Mouse (Mus musculus) stomach, embryonic 16.5 days (tissue): ENCODE results near the gene Akr1d1. TPM values are rescaled to one million over a fixed set of nuclear protein-coding genes. Genes with fewer than 3 reads are reported as not detected.

Source experiments
- ATAC-seq: fragments of 200-750 bp; cut with Nextera tagmentation; 2 replicates; pipeline ENCODE4 v1.8.0; 2017; ENCODE audit warnings: moderate number of reproducible peaks, moderate TSS enrichment; ENCODE audit not compliant: insufficient read depth, low FRiP score
- H3K27ac ChIP-seq: fragments of 300-500 bp; sonication (generic); 2 replicates; pipeline ENCODE4 v1.5.1; 2014; ENCODE audit warnings: low read length
- H3K27me3 ChIP-seq: fragments of 300-500 bp; sonication (generic); 2 replicates; pipeline ENCODE4 v1.6.1; 2014; ENCODE audit warnings: low read length, control low read depth, mixed read lengths; ENCODE audit not compliant: control insufficient read depth, insufficient read depth
- H3K36me3 ChIP-seq: fragments of 300-500 bp; sonication (generic); 2 replicates; pipeline ENCODE4 v1.6.1; 2014; ENCODE audit warnings: low read length; ENCODE audit not compliant: control insufficient read depth, insufficient read depth
- H3K4me1 ChIP-seq: fragments of 300-500 bp; sonication (generic); 2 replicates; pipeline ENCODE4 v1.6.1; 2014; ENCODE audit warnings: low read length, control low read depth, mixed read lengths; ENCODE audit not compliant: control insufficient read depth, insufficient read depth
- H3K4me2 ChIP-seq: fragments of 300-500 bp; sonication (generic); 2 replicates; pipeline ENCODE4 v1.6.1; 2014; ENCODE audit warnings: low read depth, low read length, mixed read lengths
- H3K4me3 ChIP-seq: fragments of 300-500 bp; sonication (generic); replicated peaks from 2 replicates; pipeline ENCODE4 v1.5.1; 2014; ENCODE audit warnings: mild to moderate bottlenecking, low read length
- H3K9ac ChIP-seq: fragments of 300-500 bp; sonication (generic); 2 replicates; pipeline ENCODE4 v1.6.1; 2014; ENCODE audit warnings: low read length
- H3K9me3 ChIP-seq: fragments of 300-500 bp; sonication (generic); replicated peaks from 2 replicates; pipeline ENCODE4 v1.6.1; 2016; ENCODE audit warnings: low read length, control low read depth; ENCODE audit not compliant: control insufficient read depth
- WGBS: fragments of 180-500 bp; shearing (Covaris S2); extraction: QIAGEN DNeasy Blood & Tissue Kit; methylation state at CpG from one replicate; pipeline ENCODE4 v1.1.7; 2014; 5-methylcytosine and 5-hydroxymethylcytosine counted together
- polyA plus RNA-seq: library from polyadenylated mRNA; unstranded; fragments of >200 nt; fragmentation: Nextera tagmentation; extraction: Ambion mirVana; gene quantifications from 2 replicates; pipeline ENCODE4 v1.2.1, GENCODE M21; 2015

The Akr1d1 gene
- 0.56 and 0.76 TPM in 2 replicates for polyA plus RNA-seq

GRCm38 (mm10) chr6:37529940-37530339, at the start of gene Akr1d1:
Gene Akr1d1 (plus strand): TSS chr6:37530173.
- Histone ChIP-seq H3K9ac (no peak within 1 kb of the TSS), H3K4me1 (no peaks in the 10 kb centered on the region), H3K4me3 (no peak within 1 kb of the TSS), H3K27me3 (no peaks in the 10 kb centered on the region), H3K4me2 (no peak within 1 kb of the TSS), H3K9me3 (no peaks in the 10 kb centered on the region), H3K36me3 (no peaks in the 10 kb centered on the region), H3K27ac (no peak within 1 kb of the TSS)
- 82% methylated on average over 4 of the region's 4 CpGs for WGBS
- ATAC-seq = no peak

DNA sequence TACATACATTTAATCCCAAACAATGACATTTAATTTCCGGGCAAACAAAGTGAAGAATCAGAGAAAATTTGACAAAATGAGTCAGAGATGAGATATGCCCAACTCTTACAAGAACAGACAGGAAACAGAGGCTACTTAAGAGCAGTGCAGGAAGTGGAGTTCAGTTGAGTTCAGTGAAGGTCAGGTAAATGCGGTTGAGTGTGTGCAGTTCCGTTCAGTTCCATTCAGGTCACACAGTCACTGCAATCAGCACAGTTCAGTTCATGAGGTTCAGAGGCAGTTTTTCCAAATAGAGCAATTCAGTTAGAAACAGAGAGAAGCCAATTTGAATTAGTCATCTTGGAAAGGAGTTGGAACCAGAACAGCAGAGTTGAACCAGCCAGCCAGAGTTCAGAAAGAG, 48.8 kb upstream of the Akr1d1 start:
- ATAC-seq = no peak
- Histone ChIP-seq H3K27me3 (no peaks in the 10 kb centered on the region), H3K27ac (no peak overlapping the region), H3K9me3 (no peaks in the 10 kb centered on the region), H3K4me2 (no peak overlapping the region), H3K4me3 (no peak overlapping the region), H3K9ac (no peak overlapping the region), H3K36me3 (no peaks in the 10 kb centered on the region), H3K4me1 (no peaks in the 10 kb centered on the region)
- 76% methylated on average over 3 of the region's 3 CpGs for WGBS

GRCm38 (mm10) chr6:37483262-37483661, 46.7 kb upstream of the Akr1d1 start:
- 40% methylated on average over 5 of the region's 5 CpGs for WGBS
- H3K27ac ChIP-seq = no peak overlapping the region
- no peaks in the 10 kb centered on the region for H3K36me3 ChIP-seq
- no peak overlapping the region for H3K4me3 ChIP-seq
- H3K4me1 ChIP-seq = no peaks in the 10 kb centered on the region
- no peaks in the 10 kb centered on the region for H3K27me3 ChIP-seq
- no peak overlapping the region for H3K4me2 ChIP-seq
- no peaks in the 10 kb centered on the region for H3K9me3 ChIP-seq
- no peak overlapping the region for H3K9ac ChIP-seq
- ATAC-seq = no peak

- no peaks in the 10 kb centered on the region for H3K4me1 ChIP-seq
- H3K9me3 ChIP-seq = no peaks in the 10 kb centered on the region
- no peak overlapping the region for H3K27ac ChIP-seq
- WGBS = 72% methylated on average over 1 of the region's 1 CpGs
- H3K4me2 ChIP-seq = no peak overlapping the region
- H3K27me3 ChIP-seq = no peaks in the 10 kb centered on the region
- no peaks in the 10 kb centered on the region for H3K36me3 ChIP-seq
- no peak overlapping the region for H3K9ac ChIP-seq
- no peak overlapping the region for H3K4me3 ChIP-seq
- ATAC-seq = no peak
Measured at GRCm38 (mm10) chr6:37484588-37485070, 45.3 kb upstream of the Akr1d1 start.

DNA sequence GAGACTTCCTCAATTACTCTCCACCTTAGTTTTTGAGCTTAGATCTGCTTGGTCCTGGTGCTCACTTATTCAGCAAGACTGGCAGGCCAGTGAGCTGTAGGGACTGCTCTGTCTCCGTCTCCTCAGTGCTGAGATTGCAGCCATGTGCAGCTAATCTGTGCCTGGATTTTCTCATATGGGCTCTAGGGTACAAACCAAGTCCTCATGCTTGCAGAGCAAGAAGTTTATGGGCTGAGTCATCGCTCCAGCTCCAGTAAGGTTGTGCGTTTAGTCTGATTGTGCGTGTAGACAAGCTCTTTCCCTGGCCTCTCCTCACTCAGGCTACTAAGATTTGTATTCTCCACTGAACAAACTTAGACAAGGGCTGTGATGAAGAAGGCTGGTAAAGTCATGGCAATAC, 43.5 kb upstream of the Akr1d1 start:
- no peaks in the 10 kb centered on the region for H3K36me3 ChIP-seq
- H3K9ac ChIP-seq = no peak overlapping the region
- H3K4me2 ChIP-seq = no peak overlapping the region
- no peak overlapping the region for H3K4me3 ChIP-seq
- ATAC-seq = 0 out of 2 replicates have a peak, but pooled peaks have one; percentile 56
- H3K27ac ChIP-seq = peak overlapping the region; percentile 15; the same call in 1 of the 2 replicates
- 64% methylated on average over 4 of the region's 4 CpGs for WGBS
- no peaks in the 10 kb centered on the region for H3K4me1 ChIP-seq
- H3K27me3 ChIP-seq = no peaks in the 10 kb centered on the region
- no peaks in the 10 kb centered on the region for H3K9me3 ChIP-seq

DNA sequence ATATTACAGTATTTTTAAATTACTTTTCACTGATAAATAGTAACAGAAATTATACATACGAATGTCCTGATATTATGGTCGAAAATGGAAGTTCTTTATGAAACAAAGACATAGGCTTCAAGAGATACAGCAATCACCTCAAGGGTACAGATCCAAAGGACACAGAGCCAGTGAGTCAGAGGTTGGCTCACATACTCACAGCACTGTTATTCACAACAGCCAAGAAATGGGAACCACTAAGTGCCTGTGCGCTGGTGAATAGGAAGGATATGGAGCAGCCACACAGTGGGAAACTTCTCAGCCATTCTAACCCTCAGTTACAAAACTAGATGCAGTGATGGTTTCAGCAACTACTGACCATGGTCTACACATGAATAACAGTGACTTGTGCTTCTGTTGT, 37.7 kb upstream of the Akr1d1 start:
- no peak overlapping the region for H3K27ac ChIP-seq
- no peak overlapping the region for H3K4me2 ChIP-seq
- 83% methylated on average over 3 of the region's 3 CpGs for WGBS
- no peaks in the 10 kb centered on the region for H3K9me3 ChIP-seq
- no peaks in the 10 kb centered on the region for H3K4me1 ChIP-seq
- no peaks in the 10 kb centered on the region for H3K36me3 ChIP-seq
- no peaks in the 10 kb centered on the region for H3K27me3 ChIP-seq
- H3K9ac ChIP-seq = no peak overlapping the region
- no peak overlapping the region for H3K4me3 ChIP-seq
- no peak for ATAC-seq

DNA sequence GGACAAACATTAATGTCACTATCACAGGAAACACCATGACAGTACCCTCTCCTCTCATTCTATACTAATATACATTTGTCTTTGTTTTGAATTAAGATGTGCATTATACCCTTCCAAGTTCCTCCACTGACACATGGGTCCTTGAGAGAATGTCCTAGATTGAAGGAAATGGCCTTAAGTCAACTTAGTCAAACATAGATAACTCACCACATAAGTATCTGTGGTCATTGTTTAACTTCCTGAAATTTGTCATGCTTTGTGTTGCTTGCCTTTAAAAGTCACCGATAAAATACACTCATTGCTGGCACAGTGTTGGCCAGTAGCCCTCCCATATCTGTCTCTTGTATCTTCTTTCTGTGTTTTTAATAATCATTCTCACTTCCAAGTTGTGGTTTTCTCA, 35.0 kb upstream of the Akr1d1 start:
- Histone ChIP-seq H3K4me1 (no peaks in the 10 kb centered on the region), H3K9ac (no peak overlapping the region), H3K27ac (no peak overlapping the region), H3K4me2 (no peak overlapping the region), H3K27me3 (no peaks in the 10 kb centered on the region), H3K4me3 (no peak overlapping the region), H3K36me3 (no peaks in the 10 kb centered on the region), H3K9me3 (0 out of 2 replicates have a peak, but pooled peaks cover 5% of the 10 kb centered on the region)
- WGBS = 48% methylated on average over 1 of the region's 1 CpGs
- no peak for ATAC-seq

DNA sequence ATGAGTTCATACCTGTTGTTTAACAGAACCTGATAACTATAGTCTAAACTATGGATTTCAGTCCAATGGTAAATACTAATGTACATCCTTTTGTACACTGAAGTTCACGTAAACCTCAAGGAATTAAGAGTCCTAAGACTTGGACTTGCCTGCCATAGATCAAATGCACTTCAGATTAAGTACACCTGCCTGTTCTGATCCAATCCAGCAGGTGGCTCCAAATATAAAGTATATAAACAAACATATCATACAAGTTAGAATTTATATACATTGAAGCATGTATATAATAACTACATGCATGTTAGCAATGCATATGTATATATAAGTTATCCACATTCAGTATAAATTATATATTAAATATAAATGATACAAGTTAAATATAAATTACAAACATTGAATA, 33.1 kb upstream of the Akr1d1 start:
- Histone ChIP-seq H3K36me3 (no peaks in the 10 kb centered on the region), H3K4me3 (no peak overlapping the region), H3K4me1 (no peaks in the 10 kb centered on the region), H3K9me3 (0 out of 2 replicates have a peak, but pooled peaks cover 5% of the 10 kb centered on the region), H3K27ac (no peak overlapping the region), H3K27me3 (no peaks in the 10 kb centered on the region), H3K9ac (no peak overlapping the region), H3K4me2 (no peak overlapping the region)
- ATAC-seq = no peak
- WGBS = 77% methylated on average over 1 of the region's 1 CpGs

GRCm38 (mm10) chr6:37505588-37505987, 24.4 kb upstream of the Akr1d1 start:
- H3K27ac ChIP-seq = no peak overlapping the region
- H3K36me3 ChIP-seq = no peaks in the 10 kb centered on the region
- H3K4me1 ChIP-seq = peaks cover 2% of the 10 kb centered on the region; the same call in 1 of the 2 replicates
- no peaks in the 10 kb centered on the region for H3K9me3 ChIP-seq
- no peak overlapping the region for H3K4me3 ChIP-seq
- H3K9ac ChIP-seq = no peak overlapping the region
- 74% methylated on average over 2 of the region's 2 CpGs for WGBS
- no peak overlapping the region for H3K4me2 ChIP-seq
- no peaks in the 10 kb centered on the region for H3K27me3 ChIP-seq
- ATAC-seq = no peak
